Mouse (Mus musculus) CD4-positive, CD25-positive, alpha-beta regulatory T cell, adult 2 months (primary cell): ENCODE measurements around the gene Spast.

ENCODE experiments used
- DNase-seq: peaks from one replicate; pipeline ENCODE4 v3.0.0-alpha.2; 2012; ENCODE audit warnings: low read depth, low spot score

Spast gene

GRCm38 (mm10) chr17:74424401-74425005 lies 85.7 kb downstream of the Spast start:
- no peak for DNase-seq

DNA sequence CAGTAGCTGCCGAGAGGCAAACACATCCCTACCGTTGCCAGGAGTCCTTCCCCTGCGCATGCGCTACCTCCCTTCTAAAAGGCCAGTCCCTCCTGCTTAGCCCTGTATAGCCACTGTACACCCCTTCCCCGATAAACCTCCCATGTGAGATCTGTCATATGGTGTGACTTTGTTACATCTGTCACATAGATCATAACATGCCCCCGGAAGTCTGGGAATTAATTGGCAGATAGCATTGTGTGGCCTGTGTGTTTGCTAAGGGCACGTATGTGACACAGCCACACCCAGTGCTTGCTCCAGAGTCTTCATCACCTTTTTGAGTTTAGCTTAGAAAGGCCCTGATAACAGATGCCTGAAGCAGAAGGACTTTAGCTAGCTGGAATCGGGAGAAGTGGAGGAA lies 91.3 kb downstream of the Spast start:
- no peak for DNase-seq

DNA sequence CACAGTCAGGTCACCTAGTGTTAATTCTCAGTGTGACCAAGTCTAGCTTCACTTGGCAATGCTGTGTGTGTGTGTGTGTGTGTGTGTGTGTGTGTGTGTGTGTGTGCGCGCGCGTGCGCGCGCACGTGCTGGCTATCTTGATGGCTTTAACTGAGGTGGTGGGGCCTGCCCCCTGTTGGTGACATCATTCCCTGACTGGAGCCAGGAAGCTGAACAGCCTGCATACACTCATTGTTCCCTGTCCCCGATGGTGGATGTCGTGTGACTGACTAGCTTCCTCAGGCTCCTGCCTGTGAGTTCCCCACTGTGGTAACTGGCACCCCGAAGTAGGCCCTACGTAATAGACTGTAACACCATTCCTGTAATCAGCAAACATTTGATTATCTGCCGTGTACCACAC lies 92.7 kb downstream of the Spast start:
- DNase-seq, result peak; percentile 18

DNA sequence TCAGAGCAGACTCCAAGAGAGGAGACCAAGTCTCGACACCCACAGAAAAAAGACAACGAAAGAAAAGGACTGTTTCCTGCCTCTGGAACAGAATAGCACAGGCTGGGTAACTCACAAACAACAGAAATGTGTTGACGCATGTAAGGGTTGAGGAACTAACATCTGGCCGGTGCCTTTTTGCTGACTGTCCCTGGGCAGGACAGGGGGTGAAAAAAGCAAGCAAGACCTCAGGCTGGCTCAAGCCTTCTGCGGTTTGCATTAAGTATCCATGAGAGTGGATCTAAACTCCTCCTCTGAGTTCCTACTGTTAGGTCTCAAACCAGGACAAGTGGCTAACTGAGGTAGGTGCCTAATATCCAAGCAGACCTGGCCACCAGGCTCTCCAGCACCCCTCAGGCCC lies 93.8 kb downstream of the Spast start:
- DNase-seq, result no peak

DNA sequence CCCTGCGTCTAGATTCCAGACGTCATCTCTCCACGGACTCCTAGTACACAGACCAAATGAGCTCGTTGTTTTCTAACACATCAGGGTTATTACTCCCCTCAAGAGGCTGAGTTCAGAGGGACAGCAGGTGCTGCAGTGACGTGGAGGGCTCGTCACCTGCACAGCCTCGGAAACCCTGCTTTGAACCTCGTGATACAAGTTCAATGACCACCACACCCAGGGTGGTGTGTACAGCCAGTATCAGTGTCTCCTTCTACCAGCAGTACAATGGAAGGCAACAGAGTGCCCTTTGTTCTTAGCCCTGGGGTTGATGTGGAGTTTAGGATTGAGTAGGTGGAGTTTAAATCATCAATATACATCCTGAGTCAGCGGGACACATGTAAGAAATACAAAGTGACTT lies 99.0 kb downstream of the Spast start:
- no peak for DNase-seq

DNA sequence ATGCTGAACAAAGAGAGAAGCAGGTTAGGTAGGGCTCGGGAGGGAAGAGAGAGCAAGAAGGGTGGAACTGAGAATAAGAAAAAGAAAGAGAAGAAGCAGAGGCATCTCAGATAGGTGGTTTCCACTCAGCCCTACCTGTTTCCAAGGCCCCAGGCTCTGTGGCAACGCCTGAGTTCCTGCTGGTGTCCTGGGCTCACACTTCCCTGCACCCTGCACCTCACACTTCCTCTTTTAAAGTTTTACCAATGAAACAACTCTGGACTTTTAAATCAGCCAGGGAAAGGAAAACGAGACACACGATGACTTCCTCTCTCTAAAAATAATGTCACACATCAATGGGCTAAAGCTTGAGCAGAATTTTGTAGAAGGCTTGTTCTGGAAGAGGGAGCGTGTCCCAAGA lies 101.7 kb downstream of the Spast start:
- no peak for DNase-seq
